Mouse (Mus musculus): Measurements from ENCODE around the gene Prx.

The Prx gene

DNA sequence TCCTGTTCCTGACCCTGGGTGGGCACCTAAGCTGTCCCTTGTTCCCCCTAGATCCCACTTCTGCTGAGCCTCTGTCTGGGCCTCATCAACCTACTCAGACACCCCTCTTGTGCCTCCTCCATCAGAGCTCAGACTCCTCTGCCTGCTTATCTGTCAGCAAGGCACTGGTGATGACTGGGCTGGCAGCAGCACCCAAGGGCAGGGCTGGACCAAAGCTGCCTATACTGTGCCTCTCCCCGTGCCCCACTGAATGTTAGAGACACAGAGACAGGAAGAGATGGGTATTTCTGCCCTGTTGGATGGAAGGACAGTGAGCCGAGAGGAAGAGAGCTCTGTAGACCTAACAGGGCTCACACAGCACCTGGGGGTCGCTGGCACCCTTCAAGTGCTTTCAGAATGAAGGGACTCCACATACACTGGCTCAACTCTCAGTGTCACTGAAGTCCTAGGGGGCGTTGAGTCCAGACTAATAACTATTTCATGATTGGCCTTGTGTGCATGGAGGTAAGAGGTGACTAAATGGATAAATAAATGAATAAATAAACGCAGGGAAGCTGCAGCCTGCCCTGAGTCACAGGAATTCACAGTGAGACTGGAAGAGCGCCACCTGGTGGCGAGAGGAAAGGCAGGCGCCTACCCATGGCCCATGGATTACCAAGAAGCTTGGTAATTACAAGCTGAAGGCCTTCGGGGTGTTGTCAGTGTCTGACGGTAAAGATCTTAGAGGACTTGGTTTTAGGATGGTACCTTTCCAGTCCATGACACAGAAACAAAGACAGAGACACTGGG lies 27.1 kb downstream of the Prx start:
- DNase-seq = peak; percentile 48 to 73

DNA sequence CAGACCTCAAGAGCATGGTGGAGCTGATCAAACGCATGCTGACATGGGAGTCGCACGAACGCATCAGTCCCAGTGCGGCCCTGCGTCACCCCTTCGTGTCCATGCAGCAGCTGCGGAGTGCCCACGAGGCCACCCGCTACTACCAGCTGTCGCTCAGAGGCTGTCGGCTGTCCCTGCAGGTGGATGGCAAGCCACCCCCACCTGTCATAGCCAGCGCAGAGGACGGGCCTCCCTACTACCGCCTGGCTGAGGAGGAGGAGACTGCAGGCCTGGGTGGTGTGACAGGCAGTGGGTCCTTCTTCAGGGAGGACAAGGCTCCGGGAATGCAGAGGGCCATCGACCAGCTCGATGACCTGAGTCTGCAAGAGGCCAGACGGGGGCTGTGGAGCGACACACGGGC lies 29.9 kb downstream of the Prx start:
- no peak for DNase-seq

DNA sequence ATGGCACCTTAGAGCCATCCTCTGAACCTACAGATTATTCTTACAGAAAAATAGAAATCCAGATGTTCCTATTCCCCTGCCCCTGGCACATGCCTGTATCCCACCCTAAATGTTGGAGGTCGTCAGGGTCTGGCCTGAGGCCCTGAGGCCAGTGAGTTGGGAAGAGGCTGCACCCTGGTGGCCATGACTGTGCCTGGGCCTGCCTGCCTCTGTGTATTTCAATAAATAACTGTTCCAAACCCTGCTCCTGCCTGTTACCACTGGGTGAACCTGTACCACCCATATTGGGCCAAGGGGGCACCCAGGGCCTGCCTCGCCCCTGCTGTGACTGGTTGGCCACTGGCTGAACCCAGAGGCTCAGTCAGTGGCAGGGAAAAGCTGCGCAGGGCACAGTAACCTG lies 31.8 kb downstream of the Prx start:
- DNase-seq = no peak

GRCm38 (mm10) chr7:27531707-27532106 lies 32.6 kb downstream of the Prx start:
- no peak for DNase-seq

DNA sequence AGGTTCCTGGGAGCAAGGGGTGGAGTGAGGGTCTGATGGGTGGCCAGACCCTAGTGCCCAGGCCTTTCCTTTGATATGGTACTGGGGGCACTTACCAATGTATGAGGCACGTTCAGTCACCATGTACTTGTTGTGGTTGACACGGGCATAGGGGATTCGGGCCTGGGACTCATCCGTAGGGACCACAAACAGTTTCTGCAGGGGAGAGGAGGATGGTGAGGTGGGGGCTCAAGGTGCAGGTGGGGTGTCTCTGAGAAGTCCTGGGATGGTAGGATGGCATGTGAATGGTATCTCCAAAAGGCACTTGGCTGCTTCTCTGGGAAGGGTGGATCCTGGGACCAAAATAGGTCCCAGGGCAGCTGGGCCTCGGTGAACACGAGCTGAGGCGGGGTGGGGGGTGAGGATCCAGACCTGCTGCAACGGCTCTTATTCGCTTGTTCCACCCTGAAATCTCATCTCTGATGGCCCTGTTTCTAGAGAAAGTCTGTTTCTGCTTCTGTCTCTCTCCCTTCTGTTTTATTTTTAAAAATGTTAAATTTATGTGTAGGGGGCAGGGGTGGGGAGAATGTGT lies 33.4 kb downstream of the Prx start:
- DNase-seq = no peak

DNA sequence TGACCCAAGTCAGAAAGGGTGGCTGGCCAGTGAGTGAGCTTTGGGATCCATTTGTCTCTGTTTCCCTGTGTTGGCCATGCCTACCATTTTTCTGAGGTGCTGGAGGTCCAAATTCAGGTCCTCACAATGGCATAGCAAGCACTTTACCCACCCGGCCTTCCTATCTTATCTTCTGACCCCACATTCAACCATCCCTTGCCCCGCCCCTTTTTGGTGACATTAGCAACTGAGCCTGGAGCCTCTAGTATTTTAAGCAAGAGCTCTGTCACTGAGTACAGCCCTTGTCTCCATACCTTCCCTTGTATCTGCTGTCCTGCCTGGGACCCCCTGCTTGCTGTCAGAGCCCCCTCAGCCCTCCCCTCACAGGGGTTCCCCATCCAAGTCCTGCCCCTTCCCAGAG lies 36.3 kb downstream of the Prx start:
- no peak for DNase-seq

GRCm38 (mm10) chr7:27536618-27537017 lies 37.5 kb downstream of the Prx start:
- DNase-seq = no peak

GRCm38 (mm10) chr7:27537998-27538397 lies 38.9 kb downstream of the Prx start:
- DNase-seq = no peak

- DNase-seq = no peak
These were observed 39.7 kb downstream of the Prx start for GRCm38 (mm10) chr7:27538797-27539196.

DNA sequence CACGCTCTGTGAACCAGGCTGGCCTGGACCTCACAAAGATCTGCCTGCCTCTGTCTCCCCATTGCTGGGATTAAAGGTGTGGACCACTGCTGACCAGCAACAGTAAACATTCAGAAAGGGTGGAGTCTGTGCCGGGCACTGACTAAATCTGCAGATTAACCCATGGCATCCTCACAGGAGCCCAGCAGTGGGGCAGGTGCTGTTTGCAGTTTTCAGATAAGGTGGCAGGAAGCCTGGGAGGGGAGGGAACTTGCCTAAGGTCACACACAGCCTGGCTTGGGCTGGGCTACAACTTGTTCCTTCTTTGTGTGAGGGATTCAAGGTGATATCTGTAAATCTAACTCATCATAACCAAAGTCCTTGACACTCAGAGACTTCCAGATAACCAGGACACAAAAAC lies 41.4 kb downstream of the Prx start:
- no peak for DNase-seq

DNA sequence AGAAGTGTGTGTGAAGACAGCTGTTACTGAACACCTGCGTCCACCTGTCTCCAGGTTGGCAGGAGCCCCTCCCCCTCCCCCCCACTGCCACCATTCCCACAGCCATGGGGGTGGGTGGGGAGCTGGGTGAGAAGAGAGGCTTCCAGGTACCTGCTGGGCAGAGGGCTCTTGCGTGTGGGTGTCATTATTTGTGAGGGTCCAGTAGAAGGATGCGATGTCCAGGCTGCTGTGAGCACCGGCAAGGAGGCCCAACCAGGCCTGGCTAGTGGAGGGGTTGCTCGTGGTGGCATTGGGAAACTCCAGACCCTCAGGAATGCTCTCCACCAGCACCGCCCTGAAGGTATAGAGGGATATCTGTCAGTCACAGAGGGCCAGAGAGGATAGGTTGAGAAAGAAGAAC lies 41.8 kb downstream of the Prx start:
- no peak for DNase-seq

GRCm38 (mm10) chr7:27541431-27541830 lies 42.3 kb downstream of the Prx start:
- no peak for DNase-seq

DNA sequence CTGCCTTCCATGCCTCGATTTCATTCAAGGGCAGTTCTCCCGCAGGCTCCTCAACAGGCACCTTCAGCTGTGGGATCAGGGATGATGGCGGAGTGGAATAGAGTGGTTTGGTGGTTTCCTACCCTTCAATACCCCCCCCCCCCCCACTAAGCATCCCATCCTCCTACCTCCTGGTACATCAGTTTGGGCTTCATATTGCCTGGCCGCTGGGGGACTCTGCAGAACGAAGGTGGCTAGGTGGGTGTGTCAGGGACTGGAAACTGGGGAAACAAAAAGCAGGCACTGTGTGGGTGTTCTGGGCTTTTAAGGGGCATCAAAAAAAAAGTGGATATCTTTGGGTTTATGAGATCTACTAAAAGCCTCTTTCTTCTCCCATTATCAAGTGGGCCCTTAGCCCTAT lies 42.8 kb downstream of the Prx start:
- no peak for DNase-seq

DNA sequence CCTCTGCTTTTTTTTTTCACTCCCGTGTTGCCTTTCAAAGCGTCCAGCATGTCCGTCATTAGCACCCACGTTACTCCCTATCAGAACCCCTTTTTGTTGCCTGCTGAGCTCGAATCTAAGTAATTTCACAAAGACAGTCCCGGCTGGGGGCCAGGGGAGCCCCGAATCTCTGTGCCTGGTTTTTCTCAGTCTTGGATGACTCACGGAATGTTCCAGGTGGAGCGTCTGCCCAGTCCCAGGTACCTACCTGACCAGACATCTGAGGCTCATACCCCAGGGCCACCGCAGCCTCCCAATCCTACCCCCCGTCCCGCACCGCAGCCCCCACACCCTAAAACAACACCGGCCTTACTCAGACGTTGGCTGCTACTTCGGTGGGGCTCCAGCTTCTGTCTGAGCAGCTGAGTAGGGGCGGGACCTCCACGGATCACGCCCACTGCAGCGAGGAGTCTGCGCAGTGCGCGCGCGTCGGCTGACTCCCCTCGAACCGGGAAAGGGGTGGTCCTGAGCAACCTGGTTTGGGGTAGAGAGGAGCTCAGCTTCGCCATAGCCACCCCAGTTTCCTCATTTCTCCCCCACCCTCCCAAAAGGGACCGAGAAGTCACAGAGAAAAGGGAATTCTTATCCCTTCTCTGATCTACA lies 43.4 kb downstream of the Prx start:
- peak; percentile 70 to 77 for DNase-seq

GRCm38 (mm10) chr7:27543065-27543464 lies 43.9 kb downstream of the Prx start:
- no peak for DNase-seq

GRCm38 (mm10) chr7:27543851-27544250 lies 44.7 kb downstream of the Prx start:
- no peak for DNase-seq

GRCm38 (mm10) chr7:27544675-27545370 lies 45.7 kb downstream of the Prx start:
- no peak for DNase-seq

GRCm38 (mm10) chr7:27549597-27549996 lies 50.5 kb downstream of the Prx start:
- DNase-seq = no peak

DNA sequence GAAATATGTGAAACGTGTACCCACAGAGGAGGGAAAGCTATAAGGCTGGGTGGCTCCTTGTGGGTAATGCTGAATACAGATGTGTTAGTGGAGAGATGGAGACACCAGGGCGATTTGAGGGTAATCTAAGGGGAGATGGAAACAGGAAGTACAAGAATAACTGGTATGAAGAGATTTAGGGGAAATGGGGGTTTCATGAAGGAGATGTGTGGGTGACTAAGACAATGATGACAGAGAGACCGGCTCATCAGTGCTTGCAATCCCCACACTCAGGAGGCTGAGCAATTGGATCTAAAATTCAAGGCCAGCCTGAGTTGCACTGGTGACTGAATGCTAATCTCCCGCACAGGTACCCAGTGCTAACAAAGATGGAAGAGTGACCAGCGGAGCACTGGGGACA lies 52.9 kb downstream of the Prx start:
- no peak for DNase-seq

- DNase-seq = peak; percentile 97 to 99
These were observed 53.9 kb downstream of the Prx start, which contains the start of the genes Pld3 and 2310022A10Rik for GRCm38 (mm10) chr7:27552931-27553513. TSS of gene Pld3 (minus strand) at chr7:27553218. TSS of gene 2310022A10Rik (plus strand) at chr7:27553233.

- no peak for DNase-seq
These were observed 61.3 kb downstream of the Prx start for GRCm38 (mm10) chr7:27560291-27560887.

DNA sequence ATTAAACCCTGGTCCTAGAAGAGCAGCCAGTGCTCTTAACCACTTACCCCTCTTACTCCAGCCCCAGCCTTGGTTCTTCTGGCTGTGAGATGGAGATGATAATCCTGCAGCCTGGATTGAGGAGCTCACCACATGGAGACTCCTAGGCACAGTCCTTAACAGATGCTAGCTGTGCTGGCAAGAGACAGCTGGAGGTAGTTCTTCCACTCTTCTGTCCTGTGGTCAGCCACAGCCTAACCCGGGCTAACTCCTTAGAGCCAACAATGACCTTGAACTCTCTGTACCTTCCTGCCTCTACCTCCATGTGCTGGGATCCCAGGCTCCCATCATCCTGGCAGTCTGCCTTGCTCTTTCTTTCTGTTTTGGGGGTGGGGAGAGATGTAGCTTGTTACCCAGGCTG lies 61.9 kb downstream of the Prx start:
- no peak for DNase-seq

Measured in kidney, adult 8-10 months (tissue).